Mouse (Mus musculus) CH12.LX (cell line): ENCODE measurements at regions not wholly inside any gene's neighbourhood (a gene's known extent, or its start where the extent isn't known, plus 50 kb on each side); places are given as distances from the start of the nearest gene placed in this dataset.

Source experiments
- DNase-seq: peaks from one replicate; pipeline ENCODE4 v3.0.0-alpha.2; 2013; ENCODE audit errors: extremely low read depth
- H3K27ac ChIP-seq: 2 replicates; pipeline ENCODE4 v1.5.1; 2012; ENCODE audit warnings: low read depth, mild to moderate bottlenecking, control low read depth, moderate library complexity; ENCODE audit not compliant: insufficient read depth
- H3K27me3 ChIP-seq: replicated peaks from 2 replicates; pipeline ENCODE3; 2012; ENCODE audit warnings: inconsistent platforms
- H3K36me3 ChIP-seq, 2 experiments: replicated peaks in 1 of 2; 2 replicates each; pipeline versions ENCODE3 to v1.6.1; 2012; ENCODE audit warnings: inconsistent platforms in 1 of 2, low read length in 1 of 2, mild to moderate bottlenecking in 1 of 2, mixed read lengths in 1 of 2, moderate library complexity in 1 of 2; ENCODE audit not compliant: control insufficient read depth in 1 of 2, insufficient read depth in 1 of 2
- H3K4me1 ChIP-seq, 2 experiments: 2 replicates each; pipeline ENCODE4 v1.6.1; 2012; ENCODE audit warnings: inconsistent platforms in 1 of 2, moderate library complexity in 1 of 2; ENCODE audit not compliant: insufficient read depth in 2 of 2, control insufficient read depth in 1 of 2
- H3K4me2 ChIP-seq: 2 replicates; pipeline ENCODE4 v1.6.1; 2012; ENCODE audit warnings: low read depth, mild to moderate bottlenecking, control low read depth; ENCODE audit not compliant: poor library complexity, insufficient read depth, severe bottlenecking
- H3K4me3 ChIP-seq, 3 experiments: fragments of 150-350 bp in 1 of 3; sonication (generic) in 1 of 3; replicated peaks in 1 of 3; 2 replicates each; pipeline versions ENCODE3 to v1.5.1; 2011 to 2012; ENCODE audit warnings: low read depth in 2 of 3, low read length in 2 of 3, mild to moderate bottlenecking in 2 of 3, moderate library complexity in 2 of 3, control low read depth in 1 of 3, improper control_type of control experiment in 1 of 3, inconsistent platforms in 1 of 3, mixed read lengths in 1 of 3; ENCODE audit not compliant: poor library complexity in 1 of 3
- H3K79me2 ChIP-seq: replicated peaks from 2 replicates; pipeline ENCODE4 v1.6.1; 2012; ENCODE audit warnings: mild to moderate bottlenecking, moderate library complexity; ENCODE audit not compliant: control insufficient read depth, poor library complexity, insufficient read depth, severe bottlenecking; ENCODE audit errors: extremely low read depth
- H3K9ac ChIP-seq: 2 replicates; pipeline ENCODE4 v1.6.1; 2012; ENCODE audit warnings: low read depth, mild to moderate bottlenecking, control low read depth, moderate library complexity; ENCODE audit not compliant: insufficient read depth
- H3K9me3 ChIP-seq: replicated peaks from 2 replicates; pipeline ENCODE3; 2012; ENCODE audit warnings: low read length, inconsistent platforms, mixed read lengths
- ETS1 ChIP-seq: conservative IDR thresholded peaks from 2 replicates; pipeline ENCODE4 v1.6.1; 2012; ENCODE audit warnings: low read depth, mild to moderate bottlenecking, inconsistent platforms, low read length, improper control_type of control experiment, moderate library complexity
- HCFC1 ChIP-seq: IDR thresholded peaks from 2 replicates; pipeline ENCODE4 v1.6.1; 2012; ENCODE audit warnings: low read depth, mild to moderate bottlenecking, inconsistent platforms, low read length, improper control_type of control experiment
- IRF4 ChIP-seq: IDR thresholded peaks from 2 replicates; pipeline ENCODE4 v1.6.1; 2014; ENCODE audit warnings: low read depth, mild to moderate bottlenecking, inconsistent platforms, low read length, improper control_type of control experiment
- KAT2A ChIP-seq: IDR thresholded peaks from 2 replicates; pipeline ENCODE4 v1.6.1; 2012; ENCODE audit warnings: low read length, improper control_type of control experiment, inconsistent platforms; ENCODE audit not compliant: insufficient replicate concordance
- MAFK ChIP-seq: IDR thresholded peaks from 2 replicates; pipeline ENCODE4 v1.6.1; 2011; ENCODE audit warnings: low read length, improper control_type of control experiment; ENCODE audit not compliant: insufficient replicate concordance
- NELFE ChIP-seq: IDR thresholded peaks from 2 replicates; pipeline ENCODE4 v1.6.1; 2011; ENCODE audit warnings: low read depth, low read length, improper control_type of control experiment
- NRF1 ChIP-seq: IDR thresholded peaks from 2 replicates; pipeline ENCODE4 v1.6.1; 2014; ENCODE audit warnings: low read depth, mild to moderate bottlenecking, inconsistent platforms, low read length, improper control_type of control experiment, moderate library complexity
- PAX5 ChIP-seq: IDR thresholded peaks from 2 replicates; pipeline ENCODE4 v1.6.1; 2012; ENCODE audit warnings: low read length, inconsistent platforms, mixed read lengths
- RCOR1 ChIP-seq: conservative IDR thresholded peaks from 2 replicates; pipeline ENCODE4 v1.6.1; 2012; ENCODE audit warnings: low read depth, mild to moderate bottlenecking, inconsistent platforms, low read length, improper control_type of control experiment
- SIN3A ChIP-seq: IDR thresholded peaks from 2 replicates; pipeline ENCODE4 v1.6.1; 2012; ENCODE audit warnings: low read length, improper control_type of control experiment, inconsistent platforms
- SMC3 ChIP-seq: IDR thresholded peaks from 2 replicates; pipeline ENCODE4 v1.6.1; 2011; ENCODE audit warnings: low read depth, low read length, improper control_type of control experiment
- TCF12 ChIP-seq: IDR thresholded peaks from 2 replicates; pipeline ENCODE4 v1.6.1; 2014; ENCODE audit warnings: low read depth, mild to moderate bottlenecking, inconsistent platforms, low read length, improper control_type of control experiment
- UBTF ChIP-seq: IDR thresholded peaks from 2 replicates; pipeline ENCODE4 v1.6.1; 2012; ENCODE audit warnings: low read depth, mild to moderate bottlenecking, inconsistent platforms, low read length, improper control_type of control experiment, moderate library complexity
- USF2 ChIP-seq: conservative IDR thresholded peaks from 2 replicates; pipeline ENCODE4 v1.6.1; 2011; ENCODE audit warnings: low read depth, low read length, improper control_type of control experiment
- ZC3H11A ChIP-seq: IDR thresholded peaks from 2 replicates; pipeline ENCODE4 v1.6.1; 2012; ENCODE audit warnings: low read depth, mild to moderate bottlenecking, inconsistent platforms, low read length, improper control_type of control experiment
- ZKSCAN1 ChIP-seq: IDR thresholded peaks from 2 replicates; pipeline ENCODE4 v1.6.1; 2012; ENCODE audit warnings: low read depth, inconsistent platforms, low read length, improper control_type of control experiment, borderline replicate concordance
- dilution Hi-C: fragments of 300-500 bp; cut with MboI; formaldehyde crosslinking; loops from 2 replicates; pipeline ENCODE4 v1.14.3; 2020; ENCODE audit warnings: low sequenced_read_pairs; ENCODE audit not compliant: extremely low pct_unique_long_range_greater_than_20kb, extremely low pct_ligation_motif_present
- in situ Hi-C: fragments of 300-500 bp; cut with MboI; formaldehyde crosslinking; loops from 3 replicates; pipeline ENCODE4 v1.14.3; 2019; ENCODE audit warnings: low sequenced_read_pairs, low pct_ligation_motif_present, low pct_unique_long_range_greater_than_20kb, mixed read lengths

- Histone ChIP-seq H3K4me3 (no peak overlapping the region), H3K79me2 (no peaks in the 10 kb centered on the region), H3K9me3 (peaks cover 42% of the 10 kb centered on the region), H3K4me2 (no peak overlapping the region), H3K36me3 (no peaks in the 10 kb centered on the region), H3K9ac (no peak overlapping the region), H3K4me1 (no peaks in the 10 kb centered on the region), H3K27ac (no peak overlapping the region), H3K27me3 (no peaks in the 10 kb centered on the region)
- no peak for DNase-seq
- dilution Hi-C loops, result no loop called here
- in situ Hi-C loops, result no loop called here
- TF ChIP-seq ZKSCAN1 (no peak), SIN3A (no peak), ZC3H11A (no peak), NELFE (no peak), HCFC1 (no peak), IRF4 (no peak), ETS1 (no peak), KAT2A (no peak), USF2 (no peak), SMC3 (no peak), UBTF (no peak), PAX5 (no peak), TCF12 (no peak)
These were observed 787.4 kb upstream of the Pou3f3 start for GRCm38 (mm10) chr1:41908001-41908807.

- Histone ChIP-seq H3K27me3 (no peaks in the 10 kb centered on the region), H3K4me2 (no peak overlapping the region), H3K27ac (no peak overlapping the region), H3K36me3 (no peaks in the 10 kb centered on the region), H3K9me3 (peaks cover 40% of the 10 kb centered on the region), H3K4me3 (no peak overlapping the region), H3K4me1 (no peaks in the 10 kb centered on the region)
- in situ Hi-C loops (no loop called here), dilution Hi-C loops (no loop called here)
- DNase-seq, result no peak
- TF ChIP-seq NRF1, result no peak
- no peak for TF ChIP-seq RCOR1
- TF ChIP-seq MAFK, result no peak
- TF ChIP-seq, all 38 proteins: peak for 0
- H3K9ac ChIP-seq, result no peak overlapping the region
- no peaks in the 10 kb centered on the region for H3K79me2 ChIP-seq
These were observed 786.8 kb upstream of the Pou3f3 start for GRCm38 (mm10) chr1:41908808-41909110.
